Mouse (Mus musculus): Measurements from ENCODE around the gene Gsto2.
A peak's percentile ranks its signal among the peaks of the same experiment; 100 is the strongest.
"Not testable (repeated sequence)": the region's sequence is repeated elsewhere in the genome, so short reads cannot be mapped to it uniquely, and the experiment has no call there.

Gene Gsto2

DNA sequence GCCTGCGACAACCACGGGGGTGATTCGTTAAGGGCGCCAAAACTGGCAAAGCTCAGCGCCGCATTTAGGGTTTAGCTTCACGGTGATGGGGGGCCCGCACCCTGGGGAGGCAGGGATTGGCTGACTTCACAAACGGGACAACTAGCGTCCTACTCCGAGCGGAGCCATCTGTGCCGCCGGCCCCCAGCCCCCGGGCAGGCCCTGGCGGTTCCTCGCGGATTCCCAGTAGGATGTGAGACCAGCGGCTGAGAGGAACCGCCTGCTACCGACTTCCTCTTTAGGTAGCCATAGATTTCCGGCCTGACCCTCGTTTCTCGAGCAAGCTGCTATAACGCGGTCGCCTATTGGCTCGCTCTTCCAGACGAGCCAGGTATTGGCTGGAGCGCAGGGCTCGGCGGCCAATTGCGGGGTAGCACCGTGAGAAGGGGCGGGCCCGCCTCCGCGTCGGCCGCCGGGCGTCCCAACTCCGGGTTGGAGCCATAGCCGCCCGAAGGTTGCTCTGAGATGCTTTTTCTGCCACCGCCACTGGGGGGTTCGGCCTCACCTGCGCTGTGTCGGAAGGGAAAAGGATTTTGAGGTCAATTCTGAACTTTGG is at the start of gene Gsto2:
TSS of gene Gsto2 (plus strand) at position 182 of the 595 bp plus-strand sequence.
- DNase-seq (ENCODE audit: low read depth), result peak; percentile 85

DNA sequence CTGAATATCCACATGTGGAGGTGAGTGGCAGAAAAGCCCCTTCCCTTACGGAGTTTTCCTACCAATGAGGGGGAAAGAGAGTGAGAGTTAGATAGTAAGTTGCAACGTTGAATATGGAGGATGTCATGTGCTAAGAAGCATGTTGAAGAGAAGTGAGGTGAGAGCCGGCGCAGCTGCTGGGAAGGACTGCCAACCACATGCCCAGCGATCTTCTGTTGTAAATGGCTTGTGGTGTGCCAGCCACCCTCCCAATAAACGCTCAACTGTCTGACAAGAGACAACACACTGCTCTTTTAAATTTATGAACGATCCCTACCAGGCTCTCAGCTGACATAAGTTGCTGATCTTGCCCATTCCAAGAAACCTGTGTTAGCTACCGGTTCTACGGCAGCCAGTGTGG is 47.6 kb upstream of the Gsto2 start:
- no peak for DNase-seq (ENCODE audit: low read depth)

DNA sequence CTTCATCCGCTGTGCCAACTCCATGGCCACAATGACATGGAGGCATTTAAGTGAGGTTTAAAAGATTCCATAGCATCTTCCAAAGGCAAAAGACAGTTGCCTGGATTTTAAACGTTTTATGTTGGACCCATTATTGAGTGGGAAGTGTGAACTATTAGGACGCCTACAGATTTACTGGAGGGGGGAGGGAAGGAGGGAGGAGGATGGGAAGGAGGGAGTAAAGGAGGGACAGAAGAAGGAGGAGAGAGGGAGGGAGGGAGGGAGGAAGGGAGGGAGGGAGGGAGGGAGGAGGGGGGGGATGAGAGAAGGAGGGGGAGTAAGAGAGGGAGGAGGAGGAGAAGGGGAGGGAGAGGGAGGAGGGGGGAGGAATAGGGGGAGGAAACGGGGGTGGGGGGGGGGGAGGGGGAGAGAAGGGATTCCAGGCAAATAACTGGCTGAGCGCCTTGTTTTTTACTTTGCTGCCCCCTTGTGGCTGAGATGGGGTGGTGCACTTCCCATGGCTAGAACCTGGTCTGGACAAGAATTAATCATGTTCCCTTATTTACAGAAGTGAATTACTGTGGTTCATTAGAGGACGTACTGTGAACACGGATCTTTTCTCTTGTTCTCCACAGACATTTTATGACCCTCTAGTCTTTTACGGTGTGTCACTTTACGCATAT is 44.4 kb upstream of the Gsto2 start:
- DNase-seq (ENCODE audit: low read depth), result no peak

DNA sequence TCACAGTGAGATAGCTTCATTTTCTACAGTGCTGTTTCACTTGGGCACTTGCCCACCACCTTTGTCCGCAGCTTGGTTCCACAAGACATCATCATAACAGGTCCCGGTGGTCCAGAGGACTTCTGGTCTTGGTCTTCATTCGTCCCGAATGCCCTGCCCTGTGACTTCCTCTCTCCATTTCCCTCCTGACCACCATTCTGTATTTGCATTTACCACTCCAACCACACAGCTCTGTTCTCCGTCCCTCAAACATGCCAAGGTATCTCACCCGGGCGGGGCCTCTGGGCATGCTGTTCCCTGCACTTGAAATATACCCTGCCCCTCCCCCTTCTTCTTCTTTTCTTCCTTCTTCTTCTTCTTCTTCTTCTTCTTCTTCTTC is 43.9 kb upstream of the Gsto2 start:
- DNase-seq (ENCODE audit: low read depth), result no peak

DNA sequence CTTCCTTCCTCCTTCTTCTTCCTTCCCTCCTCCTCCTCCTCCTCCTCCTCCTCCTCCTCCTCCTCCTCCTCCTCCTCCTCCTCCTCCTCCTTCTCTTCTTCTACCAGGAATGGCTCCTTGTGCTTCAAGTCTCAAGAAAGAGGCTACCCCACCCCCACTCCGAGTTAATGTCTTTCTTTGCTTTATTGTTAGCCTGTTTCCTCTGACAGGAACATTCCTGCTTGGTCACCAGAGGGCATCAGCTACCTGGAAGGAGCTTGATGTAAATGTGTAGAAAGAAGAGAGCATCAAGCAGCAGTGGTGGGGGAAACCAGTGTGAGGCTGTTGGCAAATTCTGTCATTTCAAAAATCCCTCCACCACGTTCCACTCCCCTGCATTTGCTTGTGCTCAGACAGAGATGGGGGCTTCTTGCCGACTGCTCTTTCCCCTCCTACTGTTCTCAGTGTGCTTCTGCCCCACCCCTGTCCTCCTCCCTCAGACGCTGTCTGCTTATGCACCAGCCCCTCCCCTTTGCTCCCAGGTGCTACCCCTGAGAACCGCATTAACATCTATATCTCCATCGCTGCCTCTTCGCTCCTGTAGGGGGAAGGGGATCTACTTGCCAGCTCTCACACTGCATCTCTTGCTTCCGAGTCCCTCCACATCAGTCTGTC is 43.1 kb upstream of the Gsto2 start:
- no peak for DNase-seq (ENCODE audit: low read depth)

DNA sequence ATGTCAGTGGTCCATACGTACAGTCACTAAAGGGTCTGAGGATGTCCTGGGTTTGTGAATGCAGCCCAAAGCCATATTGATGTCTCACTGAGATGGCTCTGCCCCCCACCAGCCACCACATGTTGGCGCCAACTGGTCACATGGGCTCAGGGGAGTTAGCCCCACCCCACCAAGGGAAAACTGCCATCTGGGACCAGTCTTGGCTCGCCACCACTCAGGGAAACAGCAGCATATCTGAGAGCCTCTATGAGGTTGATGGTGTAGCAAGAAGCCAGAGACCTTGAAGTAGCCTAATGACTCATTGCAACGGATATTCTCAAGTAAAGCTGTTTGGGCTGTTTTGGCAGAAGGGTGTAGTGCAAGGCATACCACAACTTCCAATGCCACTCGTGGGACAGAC is 41.3 kb upstream of the Gsto2 start:
- no peak for DNase-seq (ENCODE audit: low read depth)

DNA sequence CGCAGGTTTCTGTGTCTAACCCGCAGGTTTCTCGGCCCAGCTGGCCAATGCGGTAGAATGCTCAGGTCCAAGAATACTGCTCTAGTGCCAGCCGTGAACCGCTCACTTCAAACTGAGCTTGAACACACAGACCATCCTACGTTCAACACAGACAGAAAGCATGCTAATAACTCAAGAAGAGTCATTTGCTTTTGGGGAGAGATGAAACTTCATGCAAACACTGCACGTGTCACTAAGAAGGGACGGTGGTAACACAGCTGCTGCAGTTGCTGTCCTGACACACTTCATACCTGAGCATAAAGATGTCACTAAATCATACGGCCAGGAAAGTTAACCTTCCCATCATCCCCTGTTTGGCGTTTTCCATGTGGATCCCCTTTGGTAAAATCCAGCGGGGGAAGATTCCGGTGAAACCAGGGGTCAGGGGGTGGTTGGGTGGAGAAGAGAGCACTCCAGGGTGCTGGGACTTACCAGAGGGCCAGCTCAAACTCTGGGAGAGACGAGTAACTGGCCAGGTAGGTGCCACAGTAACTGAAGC is 35.4 kb upstream of the Gsto2 start:
- DNase-seq (ENCODE audit: low read depth), result no peak

DNA sequence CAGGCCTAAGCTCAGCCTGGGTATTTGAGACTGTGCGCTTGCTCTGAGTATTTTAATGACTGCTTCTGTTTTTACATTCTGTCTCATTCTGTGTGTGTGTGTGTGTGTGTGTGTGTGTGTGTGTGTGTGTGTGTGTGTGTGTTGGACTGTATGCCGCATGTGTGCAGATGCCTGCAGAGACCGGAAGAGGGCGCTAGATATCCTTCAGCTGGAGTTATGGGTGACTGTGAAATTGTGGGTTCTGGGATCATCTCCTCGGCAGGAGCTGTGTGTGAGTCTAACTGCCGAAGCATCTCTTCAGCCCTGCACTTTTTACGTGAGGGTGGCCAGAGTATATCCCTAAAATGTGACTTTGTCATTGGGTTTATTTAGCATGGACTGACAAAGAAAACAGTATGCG is 34.2 kb upstream of the Gsto2 start:
- no peak for DNase-seq (ENCODE audit: low read depth)

DNA sequence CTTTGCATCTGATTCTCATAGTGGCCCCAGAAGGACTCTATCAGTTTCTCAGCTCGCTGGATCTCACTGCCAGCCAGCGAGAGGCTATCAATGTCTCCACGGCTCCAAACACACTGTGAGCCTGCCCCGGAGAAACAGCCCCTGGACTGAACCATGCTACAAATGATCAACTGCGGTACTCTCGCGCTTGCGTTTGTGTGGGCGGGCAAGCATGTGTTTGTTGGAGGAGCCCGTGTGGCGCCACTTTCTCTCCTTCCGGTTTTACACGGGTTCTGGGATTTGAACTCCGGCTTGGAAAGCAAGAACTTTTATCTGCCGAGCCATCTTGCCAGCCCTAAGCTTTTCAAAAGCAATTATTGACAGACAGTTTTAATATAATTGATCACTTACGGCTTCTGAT is 33.0 kb upstream of the Gsto2 start:
- no peak for DNase-seq (ENCODE audit: low read depth)

DNA sequence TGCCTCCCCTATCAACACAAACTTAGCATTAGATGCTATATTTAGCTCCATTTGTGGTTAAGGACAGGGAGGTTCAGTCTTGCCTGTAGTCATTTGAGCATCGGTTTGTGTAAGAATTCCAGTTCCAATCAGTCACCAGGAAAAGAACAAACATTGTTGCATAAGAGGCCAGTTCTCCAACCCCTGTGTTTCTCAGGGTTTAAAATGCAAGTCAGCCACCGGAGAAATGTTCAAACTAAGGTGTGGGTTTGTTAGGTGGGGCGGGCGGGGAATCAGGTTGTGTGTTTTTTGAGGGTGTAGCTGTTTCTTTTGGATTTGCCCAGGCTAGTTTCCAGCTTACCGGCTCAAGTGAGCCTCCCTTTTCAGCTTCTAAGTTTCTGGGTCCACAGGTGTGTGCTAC is 30.7 kb upstream of the Gsto2 start:
- no peak for DNase-seq (ENCODE audit: low read depth)

DNA sequence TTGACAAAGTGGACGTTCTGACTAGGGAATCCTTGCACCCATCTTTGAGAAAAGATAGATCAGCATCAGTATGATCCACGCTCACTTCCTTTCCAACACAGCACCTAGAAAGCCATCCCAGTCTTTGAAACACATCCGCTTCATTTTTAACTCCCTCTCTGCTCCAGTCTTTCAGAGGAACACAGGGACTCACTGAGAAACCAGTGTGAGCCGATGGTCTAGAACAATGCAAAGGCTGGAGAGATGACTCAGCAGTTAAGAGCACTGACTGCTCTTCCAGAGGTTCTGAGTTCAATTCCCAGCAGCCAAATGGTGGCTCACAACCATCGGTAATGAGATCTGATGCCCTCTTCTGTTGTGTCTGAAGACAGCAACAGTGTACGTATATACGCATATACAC is 29.6 kb upstream of the Gsto2 start:
- DNase-seq (ENCODE audit: low read depth), result no peak

DNA sequence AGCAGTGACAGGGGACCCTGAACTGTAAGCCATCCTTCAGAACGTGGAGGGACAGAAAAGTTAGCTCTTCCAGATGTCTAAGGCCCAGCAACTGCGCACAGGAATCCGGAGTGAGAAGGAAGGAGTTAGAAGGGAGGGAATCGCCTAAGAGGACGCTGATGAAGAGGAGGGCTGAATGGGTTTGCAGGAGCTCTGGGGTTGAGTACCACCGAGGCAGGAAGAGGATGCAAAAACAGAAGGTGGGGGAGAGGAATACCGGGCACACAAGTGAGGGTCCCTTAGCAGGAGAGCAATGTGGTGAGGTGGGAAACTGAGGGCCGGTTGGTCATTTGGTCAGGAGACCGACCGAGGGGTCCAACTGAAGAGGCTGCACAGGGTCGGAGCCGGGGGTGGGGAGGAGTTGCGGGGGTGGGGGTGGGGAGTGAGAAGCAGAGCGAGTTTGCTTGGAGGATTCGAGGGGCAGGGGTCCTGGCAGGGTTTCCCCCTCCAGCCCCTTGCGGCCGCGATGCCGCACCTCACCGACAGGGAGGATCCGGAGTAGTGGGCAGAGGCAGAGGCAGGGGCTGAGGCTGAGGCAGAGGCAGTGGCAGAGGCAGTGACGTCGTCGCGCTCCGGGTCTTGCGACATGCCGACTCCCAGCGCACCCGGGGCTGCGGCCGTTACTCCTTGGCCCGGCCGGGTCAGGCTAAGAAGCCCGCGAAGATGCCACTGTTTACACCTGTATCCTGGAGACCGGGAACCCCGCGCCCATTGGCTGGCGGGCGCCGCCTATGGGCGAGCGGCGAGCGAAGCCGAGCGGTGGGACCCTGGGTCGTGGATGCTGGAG is 28.4 kb upstream of the Gsto2 start:
- no peak for DNase-seq (ENCODE audit: low read depth)

DNA sequence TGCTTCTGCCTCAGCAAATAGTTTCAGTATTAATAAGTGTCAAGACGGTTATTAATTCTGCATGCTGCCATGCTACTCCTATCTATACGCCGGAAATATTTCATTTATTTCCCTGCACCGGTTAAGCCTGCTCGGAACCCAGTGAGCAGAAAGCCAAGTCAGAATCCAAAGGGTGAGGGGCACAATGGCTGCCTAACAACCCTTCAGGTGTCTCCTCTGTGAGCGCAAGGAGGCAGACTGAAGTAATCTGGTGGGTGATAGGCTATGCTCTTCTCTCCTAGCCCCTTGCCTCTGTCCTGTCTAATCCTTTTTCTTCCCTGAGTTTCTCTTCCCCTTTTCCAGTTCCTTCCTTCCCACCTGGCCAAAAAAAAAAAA is 27.8 kb upstream of the Gsto2 start:
- no peak for DNase-seq (ENCODE audit: low read depth)

DNA sequence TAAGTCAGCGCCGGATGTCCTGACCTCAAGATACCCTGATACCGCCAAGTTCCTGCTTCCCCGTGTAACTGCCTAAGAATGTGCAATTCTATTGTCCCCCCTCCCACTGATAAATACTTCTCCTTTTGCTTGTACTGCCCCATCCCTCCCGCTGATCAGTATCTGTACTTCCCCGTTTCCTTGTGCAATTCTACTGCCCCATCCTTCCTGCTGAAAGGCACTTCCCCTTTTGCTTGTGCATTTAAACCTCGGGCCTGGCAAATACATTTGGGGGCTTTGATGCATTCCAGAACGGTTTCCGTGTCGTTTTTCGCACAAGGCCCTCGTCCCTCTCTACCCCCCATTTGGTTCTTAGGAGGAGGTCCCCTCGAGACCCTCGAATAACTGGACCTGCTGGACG is 24.1 kb upstream of the Gsto2 start:
- not testable (repeated sequence) for DNase-seq (ENCODE audit: low read depth)

DNA sequence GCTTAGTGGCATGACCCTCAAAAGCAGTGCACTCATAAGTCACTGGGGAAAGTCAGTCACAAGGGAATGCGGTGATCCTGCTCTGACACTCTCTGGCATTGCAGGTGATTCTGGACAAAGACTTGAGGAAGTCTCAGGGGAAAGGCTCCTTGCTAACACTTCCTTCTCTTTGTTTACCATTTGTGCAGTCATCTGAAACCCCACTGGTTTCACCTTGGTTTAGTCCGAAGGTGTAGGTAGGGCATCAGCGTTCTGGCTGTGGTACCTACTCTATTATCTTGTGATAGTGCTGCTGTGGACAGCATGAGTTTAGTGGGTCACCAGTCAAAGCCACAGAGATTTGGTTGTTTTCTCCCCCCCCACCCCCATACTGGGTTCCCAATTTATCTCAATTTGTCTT is 15.6 kb upstream of the Gsto2 start:
- DNase-seq (ENCODE audit: low read depth), result no peak

DNA sequence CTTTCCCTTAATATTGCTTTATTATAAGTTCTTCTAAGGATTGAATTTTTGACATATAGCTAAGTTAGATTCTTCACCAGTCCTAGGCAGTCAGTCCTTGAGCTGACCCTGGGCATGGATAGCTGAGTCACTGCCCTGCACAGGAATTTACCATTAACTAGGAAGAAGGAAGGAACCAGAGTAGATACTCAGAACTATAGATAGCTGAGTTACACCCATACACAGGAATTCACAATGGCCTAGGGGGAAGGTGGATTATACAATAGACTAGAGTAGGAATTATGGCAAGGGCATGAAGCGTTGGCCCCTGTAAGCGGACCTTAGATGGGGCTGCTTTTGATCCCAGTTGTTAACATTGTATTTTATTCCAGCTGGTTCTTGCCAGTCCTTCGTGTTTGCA is 13.2 kb upstream of the Gsto2 start:
- not testable (repeated sequence) for DNase-seq (ENCODE audit: low read depth)

DNA sequence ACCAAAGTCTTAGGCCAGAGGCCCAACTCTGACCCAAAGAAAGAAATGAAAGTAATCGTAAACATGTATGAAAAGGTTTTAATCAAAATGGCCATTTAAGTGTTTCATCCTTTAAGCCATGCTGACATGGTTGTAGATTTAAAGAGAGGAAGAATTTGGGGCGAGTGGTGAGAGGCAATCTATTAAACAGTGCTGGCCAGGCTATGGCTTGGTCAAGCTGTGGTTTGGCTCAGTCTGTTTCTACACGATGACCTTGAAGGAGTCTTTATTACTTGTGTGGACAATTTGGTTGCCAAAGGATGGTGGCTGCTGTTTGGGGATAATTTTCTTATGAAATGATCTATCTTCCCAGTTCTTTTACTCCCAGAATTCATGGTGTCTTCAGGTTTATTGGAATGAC is 12.3 kb upstream of the Gsto2 start:
- no peak for DNase-seq (ENCODE audit: low read depth)

DNA sequence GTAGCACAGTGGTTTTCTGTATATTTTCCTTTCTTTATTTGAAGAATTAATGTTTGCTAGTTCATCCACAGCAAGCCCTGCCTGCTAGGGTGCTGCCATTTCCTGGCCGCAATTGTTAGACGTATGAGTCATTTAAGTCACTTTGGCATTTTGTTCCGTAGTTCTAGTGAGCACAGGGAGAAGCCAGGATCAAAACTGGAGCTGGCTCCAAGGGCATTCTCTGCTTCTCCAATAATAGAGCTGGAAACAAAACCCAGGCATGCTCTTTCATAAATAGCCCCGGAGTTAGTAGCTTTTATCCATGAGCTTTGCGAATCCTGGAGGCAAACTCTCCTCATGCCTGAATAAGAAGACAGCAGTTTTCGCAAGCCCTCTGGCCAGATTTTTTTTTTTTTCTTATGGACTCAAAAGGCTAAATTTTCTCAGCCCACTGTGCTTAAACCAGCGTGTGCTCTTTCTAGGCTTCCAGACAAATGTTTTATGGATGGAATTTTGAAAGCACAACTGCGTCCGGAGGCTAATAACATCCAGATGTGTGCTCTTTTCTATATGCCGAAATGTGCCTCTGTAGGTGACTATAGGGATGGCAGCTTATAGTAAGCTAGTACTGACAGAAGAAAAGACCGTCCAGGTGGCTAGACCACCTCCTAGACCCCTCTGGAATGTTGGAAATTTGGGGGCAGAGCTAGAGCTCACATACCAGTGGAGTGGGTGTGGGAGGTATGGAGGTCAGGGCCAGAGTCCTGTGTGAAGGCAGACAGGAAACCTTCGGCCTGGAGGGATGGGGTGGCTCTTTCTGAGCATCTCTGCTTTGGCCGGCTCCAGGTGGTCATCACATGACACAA is 11.2 kb upstream of the Gsto2 start:
- no peak for DNase-seq (ENCODE audit: low read depth)

DNA sequence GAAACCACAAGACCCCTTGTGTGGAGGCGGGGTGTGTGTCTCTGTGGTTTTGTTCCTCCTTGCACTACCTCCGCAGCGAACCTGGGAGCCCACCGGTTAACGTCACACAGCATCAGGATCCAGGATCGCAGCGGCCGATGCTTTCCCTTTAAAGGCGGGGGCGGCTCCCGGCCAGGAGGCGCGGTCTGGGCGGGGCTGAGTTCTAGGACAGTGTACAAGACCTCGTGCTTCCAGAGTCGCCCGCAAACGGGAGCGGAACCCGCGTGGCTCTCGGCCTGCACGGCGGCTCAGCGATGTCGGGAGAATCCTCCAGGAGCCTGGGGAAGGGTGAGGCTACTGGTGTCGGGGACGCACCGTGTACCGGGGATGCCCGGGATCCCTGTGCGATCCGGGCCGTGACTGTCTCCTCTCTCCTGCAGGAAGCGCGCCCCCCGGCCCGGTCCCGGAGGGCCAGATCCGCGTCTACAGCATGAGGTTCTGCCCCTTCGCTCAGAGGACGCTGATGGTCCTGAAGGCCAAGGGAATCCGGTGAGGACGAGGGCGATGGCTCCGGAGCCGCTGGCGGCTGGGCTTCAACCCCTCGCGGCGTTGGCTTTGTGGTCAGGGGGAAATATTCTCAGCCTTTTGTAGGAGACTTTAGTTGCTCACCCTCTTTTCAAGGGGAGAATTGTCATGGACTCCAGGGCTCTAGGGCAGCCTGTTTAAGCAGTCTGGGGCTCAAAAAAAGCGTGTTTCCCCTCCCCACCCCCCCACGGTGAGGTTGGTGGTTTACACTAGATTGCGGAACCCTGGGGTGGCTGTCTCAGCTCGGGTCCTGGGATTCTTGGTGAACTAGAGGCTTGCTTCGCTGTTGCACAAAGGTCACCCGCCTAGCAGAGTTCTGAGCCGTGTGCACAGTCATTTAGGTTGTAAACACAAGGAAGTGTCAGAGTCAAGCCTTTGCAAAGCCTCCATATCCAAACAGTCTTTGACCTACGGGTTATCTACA is 10.2 kb upstream of the Gsto2 start, which contains the start of gene Gsto1:
TSS of gene Gsto1 (plus strand) at position 175 of the 988 bp plus-strand sequence.
- no peak for DNase-seq (ENCODE audit: low read depth)

Data from fibroblast of lung, adult 2 months (primary cell).